Mouse (Mus musculus) G1E (cell line): ENCODE measurements at regions not wholly inside any gene's neighbourhood (a gene's known extent, or its start where the extent isn't known, plus 50 kb on each side); places are given as distances from the start of the nearest gene placed in this dataset.

Experiments used
- ATAC-seq: 2 replicates; pipeline ENCODE4 v1.8.0; 2016; ENCODE audit warnings: mild to moderate bottlenecking; ENCODE audit not compliant: insufficient number of reproducible peaks, poor library complexity, low FRiP score, severe bottlenecking; ENCODE audit errors: extremely low read depth
- DNase-seq: peaks from one replicate; pipeline ENCODE4 v3.0.0; 2012; ENCODE audit warnings: low spot score
- H3K27me3 ChIP-seq: 2 replicates; pipeline ENCODE4 v1.6.1; 2012; ENCODE audit warnings: mild to moderate bottlenecking, low read length, inconsistent platforms; ENCODE audit not compliant: insufficient read depth
- H3K36me3 ChIP-seq: replicated peaks from 2 replicates; pipeline ENCODE3; 2012; ENCODE audit warnings: mild to moderate bottlenecking, inconsistent platforms
- H3K4me1 ChIP-seq: 2 replicates; pipeline ENCODE4 v1.6.1; 2012; ENCODE audit warnings: low read depth, low read length, inconsistent platforms, mixed read lengths; ENCODE audit not compliant: insufficient read depth
- H3K4me3 ChIP-seq: 2 replicates; pipeline ENCODE4 v1.5.1; 2012; ENCODE audit warnings: low read depth, mild to moderate bottlenecking, inconsistent platforms, low read length, moderate library complexity, mixed read lengths
- H3K9me3 ChIP-seq: replicated peaks from 2 replicates; pipeline ENCODE4 v1.6.1; 2012; ENCODE audit warnings: inconsistent platforms
- CTCF ChIP-seq: IDR thresholded peaks from 2 replicates; pipeline ENCODE4 v1.5.1; 2012; ENCODE audit warnings: low read depth, low read length, inconsistent platforms, mixed read lengths
- GATA1 ChIP-seq: IDR thresholded peaks from 2 replicates; pipeline ENCODE4 v1.6.1; 2012; ENCODE audit warnings: borderline replicate concordance, low read length, inconsistent platforms, mixed read lengths
- GATA2 ChIP-seq: IDR thresholded peaks from 2 replicates; pipeline ENCODE4 v1.6.1; 2012; ENCODE audit warnings: low read depth, low read length, inconsistent platforms, borderline replicate concordance
- POLR2AphosphoS5 ChIP-seq: IDR thresholded peaks from 2 replicates; pipeline ENCODE4 v1.6.1; 2012; ENCODE audit warnings: low read depth, low read length, inconsistent platforms; ENCODE audit not compliant: insufficient replicate concordance
- TAL1 ChIP-seq: conservative IDR thresholded peaks from 2 replicates; pipeline ENCODE4 v1.6.1; 2012; ENCODE audit warnings: low read depth, low read length, inconsistent platforms, mixed read lengths

- TF ChIP-seq GATA2, result no peak
- no peak for DNase-seq
- Histone ChIP-seq H3K9me3 (no peaks in the 10 kb centered on the region), H3K36me3 (no peaks in the 10 kb centered on the region), H3K27me3 (no peaks in the 10 kb centered on the region), H3K4me1 (no peaks in the 10 kb centered on the region), H3K4me3 (no peak overlapping the region)
- ATAC-seq, result no peak
Observed at GRCm38 (mm10) chr10:9529408-9529807, 145.6 kb downstream of the Samd5 start.

GRCm38 (mm10) chr10:9528066-9528465 lies 146.9 kb downstream of the Samd5 start:
- H3K9me3 ChIP-seq, result no peaks in the 10 kb centered on the region
- H3K36me3 ChIP-seq, result no peaks in the 10 kb centered on the region
- DNase-seq (no peak), ATAC-seq (no peak)
- no peak overlapping the region for H3K4me3 ChIP-seq
- no peaks in the 10 kb centered on the region for H3K27me3 ChIP-seq
- no peak for TF ChIP-seq POLR2AphosphoS5
- TF ChIP-seq GATA2, result no peak
- no peaks in the 10 kb centered on the region for H3K4me1 ChIP-seq

GRCm38 (mm10) chr10:9509764-9510390 lies 165.1 kb downstream of the Samd5 start:
- Histone ChIP-seq H3K9me3 (no peaks in the 10 kb centered on the region), H3K4me3 (no peak overlapping the region), H3K4me1 (no peaks in the 10 kb centered on the region), H3K36me3 (no peaks in the 10 kb centered on the region), H3K27me3 (no peaks in the 10 kb centered on the region)
- DNase-seq (no peak), ATAC-seq (no peak)
- TF ChIP-seq TAL1 (no peak), CTCF (no peak), GATA1 (no peak), GATA2 (no peak), POLR2AphosphoS5 (no peak)

GRCm38 (mm10) chr10:9509092-9509671 lies 165.8 kb downstream of the Samd5 start:
- Histone ChIP-seq H3K4me3 (no peak overlapping the region), H3K27me3 (no peaks in the 10 kb centered on the region), H3K36me3 (no peaks in the 10 kb centered on the region), H3K9me3 (no peaks in the 10 kb centered on the region), H3K4me1 (no peaks in the 10 kb centered on the region)
- TF ChIP-seq TAL1 (no peak), GATA1 (no peak), POLR2AphosphoS5 (no peak), CTCF (no peak)
- ATAC-seq, result no peak
- no peak for DNase-seq

- no peak overlapping the region for H3K4me3 ChIP-seq
- TF ChIP-seq GATA1 (no peak), GATA2 (no peak), TAL1 (no peak), POLR2AphosphoS5 (no peak), CTCF (no peak)
- ATAC-seq (no peak), DNase-seq (no peak)
- no peaks in the 10 kb centered on the region for H3K4me1 ChIP-seq
- no peaks in the 10 kb centered on the region for H3K27me3 ChIP-seq
- no peaks in the 10 kb centered on the region for H3K36me3 ChIP-seq
- no peaks in the 10 kb centered on the region for H3K9me3 ChIP-seq
Observed at GRCm38 (mm10) chr10:9503569-9504493, 171.2 kb downstream of the Samd5 start.

GRCm38 (mm10) chr10:9498550-9498949 lies 176.5 kb downstream of the Samd5 start:
- ATAC-seq (no peak), DNase-seq (no peak)
- no peak for TF ChIP-seq GATA1
- no peak for TF ChIP-seq TAL1
- TF ChIP-seq CTCF, result no peak
- no peak for TF ChIP-seq POLR2AphosphoS5
- no peak for TF ChIP-seq GATA2
- Histone ChIP-seq H3K4me1 (no peaks in the 10 kb centered on the region), H3K4me3 (no peak overlapping the region), H3K27me3 (no peaks in the 10 kb centered on the region), H3K36me3 (no peaks in the 10 kb centered on the region), H3K9me3 (no peaks in the 10 kb centered on the region)

GRCm38 (mm10) chr10:9497021-9497420 lies 178.0 kb downstream of the Samd5 start:
- H3K36me3 ChIP-seq, result no peaks in the 10 kb centered on the region
- DNase-seq (no peak), ATAC-seq (no peak)
- no peaks in the 10 kb centered on the region for H3K9me3 ChIP-seq
- no peaks in the 10 kb centered on the region for H3K27me3 ChIP-seq
- H3K4me1 ChIP-seq, result no peaks in the 10 kb centered on the region
- no peak for TF ChIP-seq GATA2
- no peak for TF ChIP-seq TAL1
- TF ChIP-seq GATA1, result no peak
- no peak for TF ChIP-seq CTCF
- no peak for TF ChIP-seq POLR2AphosphoS5
- no peak overlapping the region for H3K4me3 ChIP-seq
